Mouse (Mus musculus): Measurements from ENCODE around the gene Krtap24-1. TPM values are rescaled to one million over a fixed set of nuclear protein-coding genes. Genes with fewer than 3 reads are reported as not detected.

Krtap24-1 gene
- polyA plus RNA-seq, 1 experiment from 2014 or later, result not detected

DNA sequence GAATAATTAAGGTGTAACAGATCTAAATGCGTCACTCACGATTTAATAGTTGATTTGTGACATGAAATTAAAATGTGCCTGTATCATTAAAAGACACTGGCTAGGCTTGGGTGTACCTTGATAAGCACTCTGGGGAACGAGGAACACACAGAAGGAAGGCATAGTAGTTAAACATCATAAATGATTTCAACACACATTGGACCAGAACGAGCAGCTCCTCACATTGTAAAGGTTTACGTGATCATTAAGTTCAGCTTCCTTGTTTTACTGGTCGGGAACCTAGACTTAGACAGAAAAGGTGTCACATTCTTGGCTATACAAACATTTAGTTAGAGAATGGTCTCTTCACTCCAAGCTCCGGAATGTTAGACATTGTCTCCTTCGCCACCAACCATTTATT, 11.8 kb downstream of the Krtap24-1 start:
- WGBS, result 51% methylated on average over 8 of the region's 8 CpGs
- peaks cover 13% of the 10 kb centered on the region for H3K4me1 ChIP-seq (replicated peaks)
- H3K36me3 ChIP-seq, result no peaks in the 10 kb centered on the region
- H3K9me3 ChIP-seq, result no peaks in the 10 kb centered on the region
- no peak overlapping the region for H3K27ac ChIP-seq (replicated peaks)
- peak overlapping the region; percentile 40 for H3K4me2 ChIP-seq
- no peak for ATAC-seq (ENCODE audit: low read depth)
- no peaks in the 10 kb centered on the region for H3K27me3 ChIP-seq
- H3K9ac ChIP-seq, result no peak overlapping the region
- H3K4me3 ChIP-seq, result no peak overlapping the region

GRCm38 (mm10) chr16:88599504-88600237, 12.4 kb downstream of the Krtap24-1 start:
- peak overlapping the region; percentile 40 for H3K4me2 ChIP-seq
- peak; percentile 79 for ATAC-seq (ENCODE audit: low read depth)
- H3K9ac ChIP-seq, result no peak overlapping the region; the same call in 1 of the 2 replicates
- H3K4me1 ChIP-seq (replicated peaks), result peaks cover 13% of the 10 kb centered on the region
- whole genome bisulfite sequencing, result 16% methylated on average over 16 of the region's 16 CpGs
- H3K36me3 ChIP-seq, result no peaks in the 10 kb centered on the region
- H3K27ac ChIP-seq (replicated peaks), result 0 out of 2 replicates have a peak overlapping the region, but pooled peaks have one; percentile 33
- H3K27me3 ChIP-seq, result no peaks in the 10 kb centered on the region
- no peak overlapping the region for H3K4me3 ChIP-seq
- no peaks in the 10 kb centered on the region for H3K9me3 ChIP-seq

GRCm38 (mm10) chr16:88592758-88593157, 19.3 kb downstream of the Krtap24-1 start:
- Histone ChIP-seq H3K4me1 (replicated peaks) (no peaks in the 10 kb centered on the region), H3K9ac (no peak overlapping the region), H3K9me3 (no peaks in the 10 kb centered on the region), H3K27me3 (no peaks in the 10 kb centered on the region), H3K4me2 (no peak overlapping the region), H3K27ac (replicated peaks) (no peak overlapping the region), H3K36me3 (no peaks in the 10 kb centered on the region), H3K4me3 (no peak overlapping the region)
- ATAC-seq (ENCODE audit: low read depth), result no peak

DNA sequence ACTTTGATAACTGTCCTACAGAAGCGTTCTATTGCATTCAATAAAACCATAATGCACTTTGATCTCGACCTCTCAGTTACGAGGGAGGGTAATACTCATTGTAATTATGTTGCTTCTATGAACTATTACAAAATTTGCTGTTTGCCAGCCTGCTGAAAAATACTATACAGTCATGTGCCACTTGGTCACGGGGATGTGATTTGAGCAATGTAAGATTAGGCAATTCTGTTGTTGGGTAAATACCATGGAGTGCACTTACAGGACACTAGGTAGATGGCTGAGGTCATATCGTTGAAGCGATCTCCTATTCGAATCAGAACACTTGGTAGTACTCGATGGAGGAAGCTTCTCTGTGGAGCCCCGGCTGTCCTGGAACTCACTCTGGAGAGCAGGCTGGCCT, 28.7 kb downstream of the Krtap24-1 start:
- no peak overlapping the region for H3K4me2 ChIP-seq
- no peak overlapping the region for H3K4me3 ChIP-seq
- ATAC-seq (ENCODE audit: low read depth), result no peak
- 88% methylated on average over 9 of the region's 9 CpGs for WGBS
- H3K27me3 ChIP-seq, result no peaks in the 10 kb centered on the region
- no peak overlapping the region for H3K9ac ChIP-seq
- H3K36me3 ChIP-seq, result no peaks in the 10 kb centered on the region
- H3K4me1 ChIP-seq (replicated peaks), result no peaks in the 10 kb centered on the region
- H3K9me3 ChIP-seq, result no peaks in the 10 kb centered on the region
- no peak overlapping the region for H3K27ac ChIP-seq (replicated peaks)

DNA sequence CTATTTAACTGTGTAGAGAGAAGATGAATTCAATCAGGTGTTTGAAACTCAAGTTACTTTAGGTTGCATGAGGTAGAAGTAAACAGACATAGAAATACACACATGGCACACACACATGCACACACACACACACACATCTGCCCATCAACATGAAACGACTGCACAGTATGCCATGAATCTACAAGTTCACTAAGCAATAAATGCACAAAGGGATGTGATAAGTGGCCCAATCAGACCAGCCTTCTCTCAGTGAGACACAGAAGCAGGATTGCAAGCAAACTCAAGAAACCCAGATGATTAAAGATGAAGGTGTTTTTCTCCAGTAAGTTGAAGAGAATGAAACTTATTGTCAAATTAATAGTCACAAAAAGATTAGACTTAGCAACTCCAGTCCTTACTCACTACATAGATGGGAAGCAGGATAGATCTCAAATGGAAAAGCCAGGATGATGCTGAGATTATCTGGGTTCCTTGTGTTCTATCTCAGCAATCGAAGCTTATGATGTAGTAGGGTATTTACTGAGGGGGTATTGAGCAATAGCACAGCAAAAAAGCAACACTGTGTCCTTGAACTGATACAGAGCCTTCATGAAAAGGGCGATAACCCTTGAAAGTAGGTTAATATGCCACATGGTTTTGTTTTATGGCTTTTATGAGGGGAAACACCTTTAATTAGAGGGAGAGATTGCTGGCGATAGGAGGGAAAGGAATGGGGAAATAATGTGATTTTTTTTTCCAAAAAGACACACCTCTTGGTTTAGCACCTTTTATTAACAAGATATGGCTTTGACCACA, 36.0 kb downstream of the Krtap24-1 start:
- no peak overlapping the region for H3K4me3 ChIP-seq
- H3K27ac ChIP-seq (replicated peaks), result no peak overlapping the region
- H3K9ac ChIP-seq, result no peak overlapping the region
- H3K9me3 ChIP-seq, result no peaks in the 10 kb centered on the region
- H3K27me3 ChIP-seq, result no peaks in the 10 kb centered on the region
- H3K36me3 ChIP-seq, result no peaks in the 10 kb centered on the region
- no peak for ATAC-seq (ENCODE audit: low read depth)
- no peak overlapping the region for H3K4me2 ChIP-seq
- 83% methylated on average over 4 of the region's 4 CpGs for WGBS
- H3K4me1 ChIP-seq (replicated peaks), result no peaks in the 10 kb centered on the region

DNA sequence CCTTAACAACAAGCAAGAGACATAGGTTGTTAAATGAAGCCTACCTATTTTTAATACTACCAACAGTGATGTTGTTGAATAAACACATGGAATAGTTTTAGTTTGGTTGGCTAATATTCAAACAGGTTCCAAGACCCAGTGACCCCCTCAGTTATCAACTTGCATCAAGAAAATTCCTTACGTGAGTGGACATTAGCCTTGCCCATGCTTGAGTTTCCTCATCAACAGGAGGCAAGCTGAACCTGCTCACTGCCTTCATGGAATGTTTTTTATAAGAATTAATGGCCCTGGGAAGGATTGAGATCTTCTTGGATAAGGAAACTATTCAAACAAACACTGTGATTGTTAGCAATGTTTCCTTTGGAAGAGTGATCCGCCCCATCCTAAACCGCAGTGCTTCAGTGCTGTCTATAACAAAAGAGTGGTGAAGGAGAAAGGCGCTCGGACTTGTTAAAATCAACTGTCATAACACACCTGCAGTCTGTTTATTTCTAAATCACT, 39.1 kb downstream of the Krtap24-1 start:
- Histone ChIP-seq H3K27ac (replicated peaks) (no peak overlapping the region), H3K4me3 (no peak overlapping the region), H3K9ac (no peak overlapping the region), H3K9me3 (no peaks in the 10 kb centered on the region), H3K4me1 (replicated peaks) (no peaks in the 10 kb centered on the region), H3K36me3 (no peaks in the 10 kb centered on the region), H3K27me3 (no peaks in the 10 kb centered on the region), H3K4me2 (no peak overlapping the region)
- no peak for ATAC-seq (ENCODE audit: low read depth)
- WGBS, result 86% methylated on average over 5 of the region's 5 CpGs

GRCm38 (mm10) chr16:88570136-88570535, 41.9 kb downstream of the Krtap24-1 start:
- no peaks in the 10 kb centered on the region for H3K4me1 ChIP-seq (replicated peaks)
- H3K36me3 ChIP-seq, result no peaks in the 10 kb centered on the region
- no peaks in the 10 kb centered on the region for H3K9me3 ChIP-seq
- H3K4me3 ChIP-seq, result no peak overlapping the region
- no peak for ATAC-seq (ENCODE audit: low read depth)
- H3K27me3 ChIP-seq, result no peaks in the 10 kb centered on the region
- no peak overlapping the region for H3K27ac ChIP-seq (replicated peaks)
- no peak overlapping the region for H3K9ac ChIP-seq
- no peak overlapping the region for H3K4me2 ChIP-seq

DNA sequence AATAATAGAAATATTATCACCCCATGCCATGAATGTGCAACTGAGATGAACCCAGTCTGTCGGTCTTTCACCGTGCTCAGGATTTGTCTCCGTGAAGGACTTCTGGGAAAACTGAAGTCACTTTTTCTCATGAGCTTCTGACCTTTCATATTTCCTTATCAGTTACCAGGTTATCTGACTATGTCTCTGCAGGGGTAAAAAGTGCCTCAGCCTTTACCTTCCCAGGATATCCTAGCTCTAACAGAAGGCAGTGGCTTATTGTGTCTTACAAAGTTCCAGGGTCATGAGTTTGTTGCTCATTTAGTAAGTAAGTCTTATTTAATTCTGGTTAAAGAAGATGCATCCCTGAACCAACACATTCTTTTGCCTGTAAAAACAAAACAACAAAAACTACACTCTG, 42.3 kb downstream of the Krtap24-1 start:
- Histone ChIP-seq H3K4me2 (no peak overlapping the region), H3K4me1 (replicated peaks) (no peaks in the 10 kb centered on the region), H3K27ac (replicated peaks) (no peak overlapping the region), H3K9me3 (no peaks in the 10 kb centered on the region), H3K9ac (no peak overlapping the region), H3K4me3 (no peak overlapping the region), H3K27me3 (no peaks in the 10 kb centered on the region), H3K36me3 (no peaks in the 10 kb centered on the region)
- 95% methylated on average over 3 of the region's 3 CpGs for WGBS
- no peak for ATAC-seq (ENCODE audit: low read depth)

- no peak for ATAC-seq (ENCODE audit: low read depth)
- no peaks in the 10 kb centered on the region for H3K4me1 ChIP-seq (replicated peaks)
- H3K4me3 ChIP-seq, result no peak overlapping the region
- H3K27me3 ChIP-seq, result no peaks in the 10 kb centered on the region
- WGBS, result 66% methylated on average over 1 of the region's 1 CpGs
- H3K27ac ChIP-seq (replicated peaks), result no peak overlapping the region
- H3K9ac ChIP-seq, result no peak overlapping the region
- H3K9me3 ChIP-seq, result no peaks in the 10 kb centered on the region
- no peak overlapping the region for H3K4me2 ChIP-seq
- no peaks in the 10 kb centered on the region for H3K36me3 ChIP-seq
Measured at GRCm38 (mm10) chr16:88569096-88569495, 43.0 kb downstream of the Krtap24-1 start.

DNA sequence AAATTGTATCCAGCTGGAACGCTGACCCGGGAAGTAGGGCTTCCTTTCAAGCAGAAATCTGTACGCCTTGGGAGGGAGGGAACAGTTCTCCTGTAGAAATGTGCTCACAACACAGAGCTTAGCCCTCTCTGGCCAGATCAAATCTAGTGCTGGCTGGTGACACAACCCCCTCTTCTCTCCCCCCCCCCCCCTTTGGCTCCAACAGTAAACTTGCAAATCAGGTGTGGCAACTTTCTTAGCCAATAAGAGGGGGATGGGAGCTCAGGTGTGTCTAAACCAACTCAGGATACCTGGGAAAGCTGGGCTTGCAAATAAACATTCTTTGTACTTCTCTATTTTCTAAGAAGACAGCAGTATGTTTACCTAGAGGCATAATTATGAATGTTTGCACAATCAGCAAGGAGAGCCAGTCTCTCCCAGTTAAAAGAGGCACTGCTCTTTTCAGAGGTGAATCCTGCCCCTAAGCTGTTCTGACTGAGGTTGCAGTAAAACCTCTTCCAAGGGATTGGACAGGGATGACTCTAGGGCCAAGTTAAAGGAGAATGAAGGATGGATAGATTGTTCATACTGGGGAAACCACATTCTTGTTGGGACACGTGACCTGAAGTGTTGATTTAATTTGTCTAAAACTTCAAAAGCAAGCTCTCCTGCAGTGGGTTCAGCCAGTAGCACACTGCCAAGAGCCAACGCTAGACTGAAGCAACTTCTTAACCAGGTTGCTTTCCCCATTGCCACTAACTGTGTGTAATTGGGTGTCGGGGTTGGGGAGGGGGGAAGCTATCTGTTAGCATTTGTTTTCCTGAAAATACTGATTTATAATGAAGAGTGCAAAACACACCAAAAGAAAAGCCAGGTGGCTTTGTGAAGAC, 48.8 kb downstream of the Krtap24-1 start, which contains the start of gene Cldn8:
Gene Cldn8, minus strand, starts transcription at position 139 of the 869 bp plus-strand sequence.
- Histone ChIP-seq H3K27ac (replicated peaks) (no peak within 1 kb of the TSS), H3K9ac (no peak within 1 kb of the TSS), H3K4me2 (no peak within 1 kb of the TSS), H3K4me3 (no peak within 1 kb of the TSS), H3K4me1 (replicated peaks) (no peaks in the 10 kb centered on the region), H3K27me3 (no peaks in the 10 kb centered on the region), H3K9me3 (no peaks in the 10 kb centered on the region), H3K36me3 (no peaks in the 10 kb centered on the region)
- 79% methylated on average over 6 of the region's 6 CpGs for WGBS
- no peak for ATAC-seq (ENCODE audit: low read depth)

- Histone ChIP-seq H3K4me1 (replicated peaks) (no peaks in the 10 kb centered on the region), H3K4me2 (no peak overlapping the region), H3K4me3 (no peak overlapping the region), H3K27me3 (no peaks in the 10 kb centered on the region), H3K36me3 (no peaks in the 10 kb centered on the region), H3K27ac (replicated peaks) (no peak overlapping the region), H3K9me3 (no peaks in the 10 kb centered on the region), H3K9ac (no peak overlapping the region)
- no peak for ATAC-seq (ENCODE audit: low read depth)
- WGBS, result 60% methylated on average over 6 of the region's 6 CpGs
Measured at GRCm38 (mm10) chr16:88561617-88562164, 50.4 kb downstream of the Krtap24-1 start.
